Mouse (Mus musculus) heart, embryonic 14.5 days (tissue): ENCODE data around the gene Ces4a. TPM values are rescaled to one million over a fixed set of nuclear protein-coding genes. Genes with fewer than 3 reads are reported as not detected.
"Not testable (repeated sequence)": the region's sequence is repeated elsewhere in the genome, so short reads cannot be mapped to it uniquely, and the experiment has no call there.

ENCODE experiments used
- ATAC-seq: fragments of 200-750 bp; cut with Nextera tagmentation; 2 replicates; pipeline ENCODE4 v1.8.0; 2017; ENCODE audit warnings: low read depth, moderate TSS enrichment; ENCODE audit not compliant: insufficient number of reproducible peaks, insufficient read depth, low FRiP score
- H3K27ac ChIP-seq, 2 experiments: fragments of 200-500 bp in 1 of 2; fragments of 300-500 bp in 1 of 2; sonication (generic) in 1 of 2; replicated peaks in 1 of 2; 2 replicates each; pipeline ENCODE4 v1.5.1; 2012 to 2014; ENCODE audit warnings: low read depth in 2 of 2, low read length in 2 of 2, control low read depth in 1 of 2, mild to moderate bottlenecking in 1 of 2, mixed read lengths in 1 of 2; ENCODE audit not compliant: control insufficient read depth in 1 of 2, insufficient read depth in 1 of 2
- H3K27me3 ChIP-seq: fragments of 300-500 bp; sonication (generic); 2 replicates; pipeline ENCODE4 v1.6.1; 2014; ENCODE audit warnings: mild to moderate bottlenecking, low read length, control low read depth; ENCODE audit not compliant: control insufficient read depth, insufficient read depth
- H3K36me3 ChIP-seq: fragments of 300-500 bp; sonication (generic); 2 replicates; pipeline ENCODE4 v1.6.1; 2014; ENCODE audit warnings: mild to moderate bottlenecking, control low read depth, low read length, mixed read lengths; ENCODE audit not compliant: control insufficient read depth, insufficient read depth
- H3K4me1 ChIP-seq, 2 experiments: fragments of 200-500 bp in 1 of 2; fragments of 300-500 bp in 1 of 2; sonication (generic) in 1 of 2; 2 replicates each; pipeline ENCODE4 v1.6.1; 2012 to 2014; ENCODE audit warnings: low read length in 2 of 2, control low read depth in 1 of 2, mixed read lengths in 1 of 2; ENCODE audit not compliant: control insufficient read depth in 2 of 2, insufficient read depth in 2 of 2
- H3K4me2 ChIP-seq: fragments of 300-500 bp; sonication (generic); 2 replicates; pipeline ENCODE4 v1.6.1; 2014; ENCODE audit warnings: mild to moderate bottlenecking, low read length
- H3K4me3 ChIP-seq, 2 experiments: fragments of 200-500 bp in 1 of 2; fragments of 300-500 bp in 1 of 2; sonication (generic) in 1 of 2; 2 replicates each; pipeline ENCODE4 v1.5.1; 2012 to 2014; ENCODE audit warnings: low read length in 2 of 2, mild to moderate bottlenecking in 2 of 2, control low read depth in 1 of 2, low read depth in 1 of 2, moderate library complexity in 1 of 2; ENCODE audit not compliant: control insufficient read depth in 1 of 2, insufficient read depth in 1 of 2
- H3K9ac ChIP-seq: fragments of 300-500 bp; sonication (generic); 2 replicates; pipeline ENCODE4 v1.6.1; 2014; ENCODE audit warnings: mild to moderate bottlenecking, low read length
- H3K9me3 ChIP-seq: fragments of 300-500 bp; sonication (generic); 2 replicates; pipeline ENCODE4 v1.6.1; 2016; ENCODE audit warnings: low read length, control low read depth; ENCODE audit not compliant: control insufficient read depth
- WGBS: fragments of 180-500 bp; shearing (Covaris S2); extraction: QIAGEN DNeasy Blood & Tissue Kit; methylation state at CpG from one replicate; pipeline ENCODE4 v1.1.7; 2014; 5-methylcytosine and 5-hydroxymethylcytosine counted together
- polyA plus RNA-seq: library from polyadenylated mRNA; unstranded; fragments of >200 nt; fragmentation: Nextera tagmentation; extraction: Ambion mirVana; gene quantifications from 2 replicates; pipeline ENCODE4 v1.2.1, GENCODE M21; 2014

Ces4a gene
- polyA plus RNA-seq: not detected in 2 replicates

DNA sequence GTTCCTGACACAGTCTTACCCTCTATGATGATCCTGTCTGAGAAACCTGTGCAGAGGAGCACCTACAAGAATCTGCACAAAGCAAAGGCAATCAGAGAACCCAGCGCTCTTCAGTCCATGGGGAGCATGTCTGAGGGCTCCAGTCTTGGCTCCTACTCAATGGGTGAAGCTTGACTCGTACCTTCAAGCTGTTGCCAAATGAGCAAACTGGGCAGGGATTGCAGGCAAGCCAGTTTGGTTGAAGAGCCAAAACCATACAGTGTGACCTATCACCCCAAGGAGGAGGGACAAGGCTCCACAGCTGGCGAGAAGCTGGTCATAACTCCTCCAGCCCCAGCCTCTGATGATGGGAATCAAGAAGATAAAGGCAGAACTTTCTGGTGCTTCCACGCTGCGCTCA, at the start of gene Ces4a:
TSS of gene Ces4a (plus strand) at position 292 of the 400 bp plus-strand sequence.
- H3K4me2 ChIP-seq: no peak within 1 kb of the TSS
- ATAC-seq: no peak
- H3K4me3 ChIP-seq: no peak within 1 kb of the TSS
- H3K36me3 ChIP-seq: no peaks in the 10 kb centered on the region
- H3K9ac ChIP-seq: no peak within 1 kb of the TSS
- WGBS: 76% methylated on average over 5 of the region's 5 CpGs
- H3K27me3 ChIP-seq: no peaks in the 10 kb centered on the region
- no peaks in the 10 kb centered on the region for H3K4me1 ChIP-seq
- H3K27ac ChIP-seq: no peak within 1 kb of the TSS
- H3K9me3 ChIP-seq: no peaks in the 10 kb centered on the region

DNA sequence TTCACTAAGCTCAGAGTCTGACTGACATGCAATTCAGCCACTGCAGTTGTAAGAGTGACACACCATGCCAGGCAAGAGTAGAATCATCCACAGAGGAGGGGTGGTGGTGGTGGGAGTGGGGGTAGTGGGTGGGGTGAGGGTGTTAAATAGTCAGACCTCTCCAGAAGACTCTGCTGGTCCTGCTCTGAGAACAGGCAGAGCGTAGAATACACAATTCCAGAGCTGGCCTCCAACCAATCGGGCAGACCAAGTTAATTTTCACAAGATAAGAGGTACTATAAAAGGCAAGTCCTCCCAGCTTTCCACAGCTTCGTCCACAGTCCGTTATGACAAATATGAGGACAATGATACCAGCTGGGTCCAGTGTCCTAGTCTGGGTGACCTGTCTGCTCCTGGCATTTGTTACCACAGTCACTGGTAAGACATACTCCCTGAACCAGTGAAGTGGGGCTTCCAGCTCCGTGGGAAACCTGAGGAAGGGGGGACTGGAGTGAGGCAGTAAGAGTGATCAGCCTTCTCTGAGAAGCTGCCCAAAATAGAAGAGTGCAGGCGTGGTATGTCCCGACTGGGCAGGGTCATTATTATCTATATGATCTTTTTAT, 48.0 kb upstream of the Ces4a start, which contains the start of gene Ces3b:
TSS of gene Ces3b (plus strand) at position 305 of the 602 bp plus-strand sequence.
- peaks cover 5 to 6% of the 10 kb centered on the region in 2 experiments; a peak in 2 of 4 replicates for H3K4me1 ChIP-seq
- no peak within 1 kb of the TSS for H3K9ac ChIP-seq
- H3K9me3 ChIP-seq: no peaks in the 10 kb centered on the region
- peak within 1 kb of the TSS; percentile 38 for H3K4me2 ChIP-seq
- 24% methylated on average over 7 of the region's 7 CpGs for WGBS
- peak within 1 kb of the TSS in 1 of 2 experiments; percentile 37; a peak in 2 of 4 replicates for H3K27ac ChIP-seq
- H3K36me3 ChIP-seq: no peaks in the 10 kb centered on the region
- ATAC-seq: peak; percentile 51
- no peaks in the 10 kb centered on the region for H3K27me3 ChIP-seq
- H3K4me3 ChIP-seq: no peak within 1 kb of the TSS

DNA sequence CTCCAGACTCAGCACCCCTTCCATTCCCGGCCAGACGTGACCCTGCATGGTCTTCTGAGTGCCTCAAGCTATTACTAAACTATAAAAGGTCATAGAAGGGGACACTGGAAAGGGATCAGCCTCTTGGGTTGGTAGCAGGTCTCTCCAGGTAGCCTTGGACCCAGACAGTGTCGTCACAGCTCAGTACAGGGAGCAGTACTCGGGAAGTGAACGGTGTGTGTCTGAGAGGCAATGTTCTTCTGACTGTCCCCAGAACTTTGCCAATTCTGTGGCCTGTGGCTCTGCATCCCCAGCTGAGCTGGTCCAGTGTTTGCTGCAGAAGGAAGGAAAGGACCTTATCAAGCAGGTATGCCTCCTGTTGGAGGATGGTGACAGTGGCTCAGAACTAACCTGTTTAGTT, 43.4 kb upstream of the Ces4a start:
- ATAC-seq, H3K9me3 ChIP-seq, H3K36me3 ChIP-seq, H3K27ac ChIP-seq, H3K4me3 ChIP-seq, H3K4me1 ChIP-seq, H3K4me2 ChIP-seq, H3K9ac ChIP-seq, H3K27me3 ChIP-seq: not testable (repeated sequence)
- WGBS: 73% methylated on average over 5 of the region's 5 CpGs

DNA sequence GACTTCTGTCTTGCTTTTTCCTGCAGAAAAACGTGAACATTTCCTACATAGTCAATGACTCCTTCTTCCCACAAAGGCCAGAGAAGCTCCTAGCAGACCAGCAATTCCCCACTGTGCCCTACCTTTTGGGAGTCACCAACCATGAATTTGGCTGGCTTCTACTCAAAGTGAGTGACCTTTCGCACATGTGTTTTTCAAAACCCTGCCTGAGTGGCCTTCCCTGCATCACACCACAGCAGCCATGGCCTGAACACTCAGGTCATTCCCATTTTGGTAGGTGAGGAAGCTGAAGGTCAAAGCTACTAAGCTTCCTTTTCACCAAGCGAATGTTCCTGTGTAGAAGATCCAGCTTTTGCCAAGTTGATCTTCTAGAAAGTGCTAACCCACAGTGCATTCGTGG, 43.0 kb upstream of the Ces4a start:
- Histone ChIP-seq H3K4me1 (peaks cover 0 to 2% of the 10 kb centered on the region in 2 experiments; a peak in 1 of 4 replicates), H3K4me2 (no peak overlapping the region), H3K9ac (no peak overlapping the region), H3K4me3 (no peak overlapping the region), H3K36me3 (no peaks in the 10 kb centered on the region), H3K27ac (no peak overlapping the region), H3K27me3 (no peaks in the 10 kb centered on the region), H3K9me3 (no peaks in the 10 kb centered on the region)
- ATAC-seq: no peak
- WGBS: 65% methylated on average over 4 of the region's 4 CpGs

DNA sequence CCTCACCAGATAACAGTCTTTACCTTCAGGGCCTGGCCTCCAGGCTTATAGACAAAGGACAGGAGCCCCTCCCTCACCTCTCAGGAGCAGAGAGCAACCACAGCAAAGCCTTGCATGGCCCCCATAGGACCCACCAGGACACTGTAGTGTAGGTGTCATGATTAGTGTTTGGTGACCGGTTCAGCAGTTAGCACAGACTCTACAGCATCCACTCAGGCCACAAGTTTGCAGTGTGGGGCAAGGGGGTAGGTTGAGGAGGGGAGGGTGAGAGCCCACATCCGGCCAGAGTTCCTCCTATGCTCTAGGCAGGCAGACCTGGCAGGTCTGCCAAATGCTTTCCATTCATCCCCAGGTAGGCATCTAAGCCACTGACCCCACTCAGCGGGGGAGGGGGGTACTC, 37.6 kb upstream of the Ces4a start:
- Histone ChIP-seq H3K4me1 (no peaks in the 10 kb centered on the region), H3K27me3 (no peaks in the 10 kb centered on the region), H3K4me3 (no peak overlapping the region), H3K4me2 (no peak overlapping the region), H3K27ac (no peak overlapping the region), H3K9ac (no peak overlapping the region), H3K9me3 (no peaks in the 10 kb centered on the region), H3K36me3 (no peaks in the 10 kb centered on the region)
- WGBS: 74% methylated on average over 3 of the region's 3 CpGs
- ATAC-seq: no peak

DNA sequence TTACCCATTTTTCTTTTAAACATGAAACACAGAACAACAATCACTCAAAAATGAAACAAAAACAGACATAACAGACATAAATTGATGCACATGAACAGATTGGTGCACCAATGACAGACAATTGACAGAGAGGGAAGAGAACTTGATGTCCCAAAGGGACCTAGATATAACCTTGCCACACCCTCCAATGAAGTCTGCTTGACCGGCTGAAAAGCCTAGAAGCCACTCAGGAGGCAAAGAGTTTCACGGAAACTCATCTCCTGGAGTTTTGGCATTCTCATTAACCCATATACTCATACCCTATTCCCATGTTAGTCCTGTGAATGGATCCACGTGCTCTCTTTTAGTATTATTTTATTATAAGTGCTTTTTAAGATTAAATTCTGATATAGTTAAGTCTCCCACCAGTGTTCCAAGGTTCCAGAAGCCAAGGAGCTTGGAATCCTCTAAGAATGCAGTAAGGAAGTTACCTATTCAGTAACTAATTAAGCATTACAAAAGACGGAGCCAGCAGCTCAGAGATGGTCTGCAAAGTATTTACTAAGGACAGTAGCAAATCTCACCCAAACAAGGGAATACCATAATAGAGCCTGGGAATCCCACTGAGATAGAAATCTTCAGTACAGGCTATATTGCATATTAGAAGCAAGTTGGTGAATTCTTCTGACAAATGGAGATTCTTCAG, 29.4 kb upstream of the Ces4a start:
- not testable (repeated sequence) for H3K9me3 ChIP-seq, H3K9ac ChIP-seq, H3K4me1 ChIP-seq, H3K27me3 ChIP-seq, H3K4me2 ChIP-seq, ATAC-seq, H3K4me3 ChIP-seq, H3K27ac ChIP-seq, H3K36me3 ChIP-seq
- 71% methylated on average over 4 of the region's 4 CpGs for WGBS

DNA sequence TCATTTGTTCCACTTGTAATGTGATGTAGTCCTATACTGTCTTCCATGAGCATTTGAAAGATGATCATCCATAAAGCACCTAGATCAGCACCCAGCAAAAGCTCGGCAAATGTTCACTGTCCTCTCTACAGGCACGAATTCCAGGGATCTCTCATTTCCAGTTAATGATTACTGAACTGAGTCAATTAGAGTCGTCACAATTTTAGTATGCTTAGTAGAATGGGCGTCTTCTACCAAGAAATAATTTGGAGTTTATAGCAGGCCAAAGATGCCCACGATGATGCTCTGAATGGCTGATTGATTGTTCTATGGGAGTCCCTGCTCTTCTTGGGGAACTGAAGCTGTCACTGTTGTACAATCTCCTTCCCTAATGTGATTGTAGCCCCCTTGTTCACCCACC, 27.9 kb upstream of the Ces4a start:
- not testable (repeated sequence) for H3K4me2 ChIP-seq, H3K36me3 ChIP-seq
- 78% methylated on average over 5 of the region's 5 CpGs for WGBS

More for the DNA sequence above, 27.9 kb upstream of the Ces4a start:
- not testable (repeated sequence) for ATAC-seq, H3K27me3 ChIP-seq, H3K9ac ChIP-seq, H3K4me3 ChIP-seq, H3K9me3 ChIP-seq, H3K4me1 ChIP-seq, H3K27ac ChIP-seq
